Mouse (Mus musculus): ENCODE measurements around the gene Snd1.

- TF ChIP-seq POLR2A (IDR thresholded peaks at IDR 0.05; ENCODE audit: insufficient read length, low read depth) (no peak), USF1 (IDR thresholded peaks at IDR 0.05; ENCODE audit: low read depth) (no peak), TCF12 (IDR thresholded peaks at IDR 0.05; ENCODE audit: insufficient read depth, poor library complexity, severe bottlenecking) (no peak), SRF (IDR thresholded peaks at IDR 0.05; ENCODE audit: control insufficient read depth, insufficient read length, low read depth) (no peak), MYOD1 (IDR thresholded peaks at IDR 0.05; ENCODE audit: control insufficient read depth in 1 of 3, insufficient read length in 2 of 3, low read depth in 2 of 3) (no peak), MAX (IDR thresholded peaks at IDR 0.05; ENCODE audit: low read depth) (no peak), MYOG (IDR thresholded peaks at IDR 0.05; ENCODE audit: control insufficient read depth in 1 of 3, insufficient read depth in 1 of 3, insufficient read length in 2 of 3, low read depth in 2 of 3) (no peak), E2F4 (IDR thresholded peaks at IDR 0.05; ENCODE audit: insufficient read depth) (no peak), POLR2AphosphoS2 (IDR thresholded peaks at IDR 0.05; ENCODE audit: insufficient read length, low read depth) (no peak), CEBPB (IDR thresholded peaks at IDR 0.05; ENCODE audit: insufficient read depth, poor library complexity, severe bottlenecking) (no peak), REST (IDR thresholded peaks at IDR 0.05; ENCODE audit: insufficient read depth, insufficient read length) (no peak), TCF3 (IDR thresholded peaks at IDR 0.05; ENCODE audit: insufficient read length, low read depth) (no peak)
These were observed 296.4 kb downstream of the Snd1 start for GRCm38 (mm10) chr6:28771331-28771730.

Data from myocyte (in vitro differentiated cells).